Mouse (Mus musculus) liver, embryonic 14.5 days (tissue): Measurements from ENCODE around the gene Rmi1.

Source experiments
- CTCF ChIP-seq: IDR thresholded peaks from 2 replicates; pipeline ENCODE4 v1.5.1; 2016; ENCODE audit warnings: antibody characterized with exemption, low read depth, control low read depth
- EP300 ChIP-seq: IDR thresholded peaks from 2 replicates; pipeline ENCODE4 v1.6.1; 2016; ENCODE audit warnings: antibody characterized with exemption, low read depth

DNA sequence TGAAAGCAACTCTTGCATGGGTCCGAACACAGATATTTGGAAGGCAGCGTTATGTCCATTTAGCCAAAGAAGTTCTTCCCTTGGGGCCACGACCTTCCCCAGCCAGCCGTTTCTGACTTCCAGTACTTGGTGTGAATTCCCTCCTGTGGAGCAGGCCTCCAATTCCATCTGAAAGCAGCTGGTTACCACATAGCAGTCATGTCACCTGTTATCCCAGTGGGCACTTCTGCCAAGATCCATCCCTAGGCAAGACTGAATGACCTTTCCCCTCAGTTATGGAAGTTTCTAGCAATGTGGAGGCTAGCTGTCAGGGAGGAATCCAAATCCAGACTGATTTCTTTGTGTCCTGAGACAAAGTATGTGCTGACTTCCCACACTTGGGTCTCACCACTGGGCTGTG is 19.0 kb downstream of the Rmi1 start:
- TF ChIP-seq CTCF: no peak
- TF ChIP-seq EP300: no peak
